Mouse (Mus musculus) limb, embryonic 11.5 days (tissue): ENCODE data around the gene Akap13. TPM values are rescaled to one million over a fixed set of nuclear protein-coding genes. Genes with fewer than 3 reads are reported as not detected.

Source experiments
- ATAC-seq: fragments of 200-750 bp; cut with Nextera tagmentation; 2 replicates; pipeline ENCODE4 v1.8.0; 2017; ENCODE audit warnings: low read depth; ENCODE audit not compliant: insufficient number of reproducible peaks, low FRiP score, low TSS enrichment
- DNase-seq: peaks from one replicate; pipeline ENCODE4 v3.0.0-alpha.2; 2015; ENCODE audit warnings: low spot score
- H3K27ac ChIP-seq: fragments of 300-500 bp; sonication (generic); replicated peaks from 2 replicates; pipeline ENCODE4 v1.5.1; 2014; ENCODE audit warnings: low read depth, mild to moderate bottlenecking, low read length
- H3K27me3 ChIP-seq: fragments of 300-500 bp; sonication (generic); 2 replicates; pipeline ENCODE4 v1.6.1; 2014; ENCODE audit warnings: mild to moderate bottlenecking, low read length, mixed read lengths; ENCODE audit not compliant: control insufficient read depth, insufficient read depth
- H3K36me3 ChIP-seq: fragments of 300-500 bp; sonication (generic); 2 replicates; pipeline ENCODE4 v1.6.1; 2014; ENCODE audit warnings: mild to moderate bottlenecking, low read length, moderate library complexity, mixed read lengths; ENCODE audit not compliant: control insufficient read depth, insufficient read depth
- H3K4me1 ChIP-seq: fragments of 300-500 bp; sonication (generic); 2 replicates; pipeline ENCODE4 v1.6.1; 2014; ENCODE audit warnings: low read length, mixed read lengths; ENCODE audit not compliant: control insufficient read depth, insufficient read depth
- H3K4me2 ChIP-seq: fragments of 300-500 bp; sonication (generic); 2 replicates; pipeline ENCODE4 v1.6.1; 2014; ENCODE audit warnings: low read depth, mild to moderate bottlenecking, moderate library complexity; ENCODE audit not compliant: severe bottlenecking
- H3K4me3 ChIP-seq: fragments of 300-500 bp; sonication (generic); 2 replicates; pipeline ENCODE4 v1.5.1; 2014; ENCODE audit warnings: low read depth, low read length
- H3K9ac ChIP-seq: fragments of 300-500 bp; sonication (generic); 2 replicates; pipeline ENCODE4 v1.6.1; 2014; ENCODE audit warnings: mild to moderate bottlenecking, low read length
- H3K9me3 ChIP-seq: fragments of 300-500 bp; sonication (generic); 2 replicates; pipeline ENCODE4 v1.6.1; 2016; ENCODE audit warnings: low read length; ENCODE audit not compliant: control insufficient read depth
- WGBS: fragments of 180-500 bp; shearing (Covaris S2); extraction: QIAGEN DNeasy Blood & Tissue Kit; methylation state at CpG from one replicate; pipeline ENCODE4 v1.1.7; 2014; 5-methylcytosine and 5-hydroxymethylcytosine counted together
- polyA plus RNA-seq: library from polyadenylated mRNA; unstranded; fragments of >200 nt; fragmentation: Nextera tagmentation; extraction: Ambion mirVana; gene quantifications from 2 replicates; pipeline ENCODE4 v1.2.1, GENCODE M21; 2014

Akap13 gene
- polyA plus RNA-seq, 1 experiment from 2014 or later: 32.7 TPM

DNA sequence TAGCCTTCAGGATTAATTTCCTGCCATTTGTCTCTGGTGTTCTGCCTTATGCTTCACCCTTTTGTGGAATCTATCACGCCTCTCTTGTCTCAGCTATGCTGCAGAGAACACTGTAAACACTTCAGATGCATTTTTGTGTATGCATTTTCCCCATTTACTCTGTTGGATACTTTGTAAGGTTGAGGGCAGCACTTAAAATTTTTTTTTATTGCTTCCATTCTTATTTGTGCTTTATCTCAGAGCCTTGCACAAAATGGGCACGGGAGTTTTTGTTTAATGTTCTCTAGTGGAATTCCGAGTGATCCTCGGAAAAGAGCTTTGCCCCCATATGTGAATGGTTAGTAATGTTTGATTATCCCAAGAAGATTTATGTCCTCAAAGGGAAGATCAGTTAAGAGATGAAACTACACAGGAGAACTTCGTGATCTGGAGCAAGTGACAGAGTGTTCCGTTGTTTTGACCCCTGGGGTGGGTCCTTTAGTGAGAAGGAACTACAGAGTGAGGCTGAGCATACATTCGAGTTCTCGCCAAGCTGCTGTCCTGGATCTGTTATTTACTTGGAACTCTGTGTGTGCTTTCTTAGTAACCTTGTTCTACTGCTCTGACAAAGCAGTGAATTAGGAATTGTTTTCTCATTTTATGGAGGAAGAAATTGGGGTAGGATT is 97.8 kb downstream of the Akap13 start:
- Histone ChIP-seq H3K27ac (no peak overlapping the region), H3K9me3 (no peaks in the 10 kb centered on the region), H3K4me3 (no peak overlapping the region), H3K4me1 (no peaks in the 10 kb centered on the region), H3K27me3 (no peaks in the 10 kb centered on the region), H3K9ac (no peak overlapping the region), H3K36me3 (no peaks in the 10 kb centered on the region), H3K4me2 (no peak overlapping the region)
- ATAC-seq (no peak), DNase-seq (no peak)
- 69% methylated on average over 8 of the region's 8 CpGs for WGBS

- Histone ChIP-seq H3K4me1 (peaks cover 2% of the 10 kb centered on the region; the same call in 1 of the 2 replicates), H3K36me3 (no peaks in the 10 kb centered on the region), H3K27ac (no peak overlapping the region), H3K4me3 (no peak overlapping the region), H3K9me3 (no peaks in the 10 kb centered on the region), H3K9ac (no peak overlapping the region), H3K27me3 (no peaks in the 10 kb centered on the region), H3K4me2 (no peak overlapping the region)
- ATAC-seq (no peak), DNase-seq (no peak)
Measured at GRCm38 (mm10) chr7:75553667-75554045, 98.3 kb downstream of the Akap13 start.

DNA sequence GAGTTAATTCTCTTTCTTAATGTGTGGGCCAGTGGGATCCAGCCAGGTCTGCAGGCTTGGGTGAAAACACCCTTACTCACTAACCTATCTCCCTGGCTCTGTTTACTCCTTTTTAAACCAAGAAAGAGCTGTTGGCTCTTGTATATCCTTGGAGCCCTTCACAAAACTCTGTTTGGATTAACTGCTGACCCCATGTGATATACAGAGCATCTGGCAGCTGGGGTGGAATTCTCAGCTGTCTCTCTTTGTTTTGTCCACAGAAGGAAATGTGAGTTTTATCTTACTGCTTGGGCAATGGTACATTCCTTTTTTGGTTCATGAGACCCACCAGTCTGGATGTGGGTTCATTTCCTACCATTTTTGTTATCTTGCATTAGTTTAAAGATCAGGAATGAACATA is 98.7 kb downstream of the Akap13 start:
- H3K36me3 ChIP-seq: no peaks in the 10 kb centered on the region
- H3K9ac ChIP-seq: no peak overlapping the region
- no peaks in the 10 kb centered on the region for H3K27me3 ChIP-seq
- peaks cover 6% of the 10 kb centered on the region; the same call in 1 of the 2 replicates for H3K4me1 ChIP-seq
- H3K9me3 ChIP-seq: no peaks in the 10 kb centered on the region
- no peak overlapping the region for H3K4me2 ChIP-seq
- no peak overlapping the region for H3K27ac ChIP-seq
- no peak for ATAC-seq
- no peak for DNase-seq
- H3K4me3 ChIP-seq: no peak overlapping the region

- no peak for DNase-seq
- H3K4me1 ChIP-seq: peaks cover 6% of the 10 kb centered on the region; the same call in 1 of the 2 replicates
Measured at GRCm38 (mm10) chr7:75555940-75556339, 100.6 kb downstream of the Akap13 start.

DNA sequence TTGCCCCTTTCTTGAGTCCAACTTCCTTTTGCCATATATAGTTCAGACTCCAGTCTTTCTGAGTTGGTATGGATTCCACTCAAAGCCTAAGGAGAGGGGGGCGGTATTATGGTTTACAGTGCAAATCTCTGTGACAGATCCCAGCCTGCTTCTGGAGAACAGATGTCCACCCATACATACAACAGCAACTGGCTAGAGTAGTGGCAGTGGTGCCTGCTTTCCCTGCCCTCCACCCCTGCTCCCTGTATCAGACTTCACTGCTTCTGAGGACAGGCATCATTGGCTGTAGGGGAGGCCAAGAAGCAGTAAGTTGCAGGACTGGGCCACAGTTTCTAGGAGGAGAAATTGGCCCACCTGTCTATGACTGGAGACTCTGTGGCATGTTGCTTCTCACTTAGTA is 102.9 kb downstream of the Akap13 start:
- Histone ChIP-seq H3K4me2 (no peak overlapping the region), H3K27me3 (no peaks in the 10 kb centered on the region), H3K9me3 (no peaks in the 10 kb centered on the region), H3K9ac (no peak overlapping the region), H3K36me3 (no peaks in the 10 kb centered on the region), H3K27ac (no peak overlapping the region), H3K4me1 (peaks cover 6% of the 10 kb centered on the region; the same call in 1 of the 2 replicates), H3K4me3 (no peak overlapping the region)
- 60% methylated on average over 1 of the region's 1 CpGs for WGBS
- DNase-seq: no peak
- peak; percentile 47 for ATAC-seq

More at GRCm38 (mm10) chr7:75555940-75556339, 100.6 kb downstream of the Akap13 start:
- H3K9me3 ChIP-seq: no peaks in the 10 kb centered on the region
- ATAC-seq: no peak
- no peak overlapping the region for H3K4me3 ChIP-seq
- WGBS: 66% methylated on average over 6 of the region's 6 CpGs
- no peak overlapping the region for H3K27ac ChIP-seq
- no peak overlapping the region for H3K4me2 ChIP-seq
- H3K36me3 ChIP-seq: no peaks in the 10 kb centered on the region
- H3K27me3 ChIP-seq: no peaks in the 10 kb centered on the region
- H3K9ac ChIP-seq: no peak overlapping the region

- DNase-seq: no peak
- no peaks in the 10 kb centered on the region for H3K9me3 ChIP-seq
- no peak overlapping the region for H3K9ac ChIP-seq
- no peaks in the 10 kb centered on the region for H3K27me3 ChIP-seq
- H3K4me2 ChIP-seq: no peak overlapping the region
- H3K36me3 ChIP-seq: no peaks in the 10 kb centered on the region
- H3K4me1 ChIP-seq: peaks cover 6% of the 10 kb centered on the region; the same call in 1 of the 2 replicates
- WGBS: 42% methylated on average over 4 of the region's 4 CpGs
- no peak overlapping the region for H3K4me3 ChIP-seq
- H3K27ac ChIP-seq: no peak overlapping the region
- no peak for ATAC-seq
Measured at GRCm38 (mm10) chr7:75559119-75559518, 103.8 kb downstream of the Akap13 start.

- H3K36me3 ChIP-seq: no peaks in the 10 kb centered on the region
- H3K27ac ChIP-seq: no peak overlapping the region
- DNase-seq (no peak), ATAC-seq (no peak)
- H3K27me3 ChIP-seq: no peaks in the 10 kb centered on the region
- no peaks in the 10 kb centered on the region for H3K9me3 ChIP-seq
- 91% methylated on average over 4 of the region's 4 CpGs for WGBS
- H3K4me2 ChIP-seq: no peak overlapping the region
- H3K9ac ChIP-seq: no peak overlapping the region
- H3K4me1 ChIP-seq: peaks cover 6% of the 10 kb centered on the region; the same call in 1 of the 2 replicates
- no peak overlapping the region for H3K4me3 ChIP-seq
Measured at GRCm38 (mm10) chr7:75559915-75560314, 104.6 kb downstream of the Akap13 start.

GRCm38 (mm10) chr7:75560566-75560965 is 105.2 kb downstream of the Akap13 start:
- no peaks in the 10 kb centered on the region for H3K9me3 ChIP-seq
- no peak overlapping the region for H3K27ac ChIP-seq
- no peak overlapping the region for H3K4me3 ChIP-seq
- H3K4me1 ChIP-seq: peaks cover 6% of the 10 kb centered on the region; the same call in 1 of the 2 replicates
- no peaks in the 10 kb centered on the region for H3K27me3 ChIP-seq
- DNase-seq (no peak), ATAC-seq (no peak)
- H3K9ac ChIP-seq: no peak overlapping the region
- no peaks in the 10 kb centered on the region for H3K36me3 ChIP-seq
- 92% methylated on average over 2 of the region's 2 CpGs for WGBS
- H3K4me2 ChIP-seq: no peak overlapping the region

DNA sequence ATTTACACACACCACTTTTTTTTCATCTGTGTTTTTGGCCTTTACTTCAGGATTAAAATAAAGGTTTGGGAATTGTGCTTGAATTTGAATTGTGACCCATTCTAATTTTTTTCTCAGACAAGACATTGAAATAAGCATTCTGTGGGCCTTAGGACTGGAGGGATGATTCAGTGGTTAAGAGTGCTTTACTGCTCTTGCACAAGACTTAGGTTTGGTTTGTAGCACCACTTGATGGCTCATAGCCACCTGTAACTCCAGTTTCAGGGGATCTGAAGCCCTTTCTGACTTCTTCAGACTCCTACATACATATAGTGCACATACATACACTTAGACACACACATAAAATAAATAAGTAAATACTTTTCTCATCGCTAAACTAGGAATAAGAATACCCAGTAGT is 105.8 kb downstream of the Akap13 start:
- Histone ChIP-seq H3K4me3 (no peak overlapping the region), H3K9ac (no peak overlapping the region), H3K36me3 (no peaks in the 10 kb centered on the region), H3K27ac (no peak overlapping the region), H3K27me3 (no peaks in the 10 kb centered on the region), H3K4me2 (no peak overlapping the region), H3K4me1 (peaks cover 6% of the 10 kb centered on the region; the same call in 1 of the 2 replicates), H3K9me3 (no peaks in the 10 kb centered on the region)
- no peak for ATAC-seq
- 94% methylated on average over 1 of the region's 1 CpGs for WGBS
- DNase-seq: no peak
